Mouse (Mus musculus) CH12.LX (cell line): ENCODE measurements around the gene Mkrn1.

Experiments used
- BHLHE40 ChIP-seq: IDR thresholded peaks from 2 replicates; pipeline ENCODE4 v1.6.1; 2011; ENCODE audit warnings: mild to moderate bottlenecking, low read depth, low read length, improper control_type of control experiment
- CTCF ChIP-seq, 2 experiments: IDR thresholded peaks in 1 of 2; conservative IDR thresholded peaks in 1 of 2; 2 replicates each; pipeline ENCODE4 v1.5.1; 2011 to 2012; ENCODE audit warnings: low read depth in 2 of 2, low read length in 2 of 2, improper control_type of control experiment in 1 of 2, inconsistent platforms in 1 of 2, mild to moderate bottlenecking in 1 of 2, moderate library complexity in 1 of 2
- ELF1 ChIP-seq: IDR thresholded peaks from 2 replicates; pipeline ENCODE4 v1.6.1; 2014; ENCODE audit warnings: low read depth, mild to moderate bottlenecking, inconsistent platforms, low read length, improper control_type of control experiment
- EP300 ChIP-seq: IDR thresholded peaks from 2 replicates; pipeline ENCODE4 v1.6.1; 2011; ENCODE audit warnings: low read length, improper control_type of control experiment
- HCFC1 ChIP-seq: IDR thresholded peaks from 2 replicates; pipeline ENCODE4 v1.6.1; 2012; ENCODE audit warnings: low read depth, mild to moderate bottlenecking, inconsistent platforms, low read length, improper control_type of control experiment
- JUN ChIP-seq: IDR thresholded peaks from 2 replicates; pipeline ENCODE4 v1.6.1; 2011; ENCODE audit warnings: low read depth, mild to moderate bottlenecking, low read length, improper control_type of control experiment, moderate library complexity; ENCODE audit not compliant: insufficient read depth
- MAFK ChIP-seq: IDR thresholded peaks from 2 replicates; pipeline ENCODE4 v1.6.1; 2011; ENCODE audit warnings: low read length, improper control_type of control experiment; ENCODE audit not compliant: insufficient replicate concordance
- NRF1 ChIP-seq: IDR thresholded peaks from 2 replicates; pipeline ENCODE4 v1.6.1; 2014; ENCODE audit warnings: low read depth, mild to moderate bottlenecking, inconsistent platforms, low read length, improper control_type of control experiment, moderate library complexity
- POLR2A ChIP-seq: IDR thresholded peaks from 2 replicates; pipeline ENCODE4 v1.6.1; 2011; ENCODE audit warnings: low read depth, mild to moderate bottlenecking, improper control_type of control experiment, low read length
- POLR2AphosphoS2 ChIP-seq: IDR thresholded peaks from 2 replicates; pipeline ENCODE4 v1.6.1; 2011; ENCODE audit warnings: low read depth, low read length, improper control_type of control experiment
- USF2 ChIP-seq: conservative IDR thresholded peaks from 2 replicates; pipeline ENCODE4 v1.6.1; 2011; ENCODE audit warnings: low read depth, low read length, improper control_type of control experiment
- ZC3H11A ChIP-seq: IDR thresholded peaks from 2 replicates; pipeline ENCODE4 v1.6.1; 2012; ENCODE audit warnings: low read depth, mild to moderate bottlenecking, inconsistent platforms, low read length, improper control_type of control experiment
- ZNF384 ChIP-seq: IDR thresholded peaks from 2 replicates; pipeline ENCODE4 v1.6.1; 2012; ENCODE audit warnings: low read depth, low read length, improper control_type of control experiment, inconsistent platforms

GRCm38 (mm10) chr6:39434886-39435492 lies 14.7 kb upstream of the Mkrn1 start:
- TF ChIP-seq BHLHE40 = no peak
- no peak for TF ChIP-seq USF2
- TF ChIP-seq CTCF (conservative IDR thresholded peaks at IDR 0.05 in 1 of 2, IDR thresholded peaks at IDR 0.05 in 1 of 2; ENCODE audit: low read depth in 2 of 2, low read length in 2 of 2) = no peak
- no peak for TF ChIP-seq HCFC1
- TF ChIP-seq JUN = no peak
- no peak for TF ChIP-seq ZNF384
- TF ChIP-seq NRF1 = no peak
- no peak for TF ChIP-seq POLR2AphosphoS2
- TF ChIP-seq POLR2A = no peak
- TF ChIP-seq EP300 = no peak
- no peak for TF ChIP-seq ELF1
- TF ChIP-seq ZC3H11A = no peak
- no peak for TF ChIP-seq MAFK
